Mouse (Mus musculus): ENCODE measurements at regions not wholly inside any gene's neighbourhood (a gene's known extent, or its start where the extent isn't known, plus 50 kb on each side); places are given as distances from the start of the nearest gene placed in this dataset.
A peak's percentile ranks its signal among the peaks of the same experiment; 100 is the strongest.

GRCm38 (mm10) chr4:135011365-135011764, 80.7 kb downstream of the Syf2 start:
- WGBS (ENCODE audit: insufficient replicate concordance), result 65% methylated on average over 6 of the region's 6 CpGs
- H3K4me2 ChIP-seq (ENCODE audit: low read depth), result no peak overlapping the region
- no peak overlapping the region for H3K9ac ChIP-seq (replicated peaks)
- ATAC-seq (ENCODE audit: insufficient read depth), result no peak
- H3K27ac ChIP-seq, result no peak overlapping the region
- no peak for DNase-seq (ENCODE audit: low read depth in 3 of 3, low spot score in 3 of 3)
- H3K4me3 ChIP-seq (ENCODE audit: insufficient read depth in 1 of 2, low read depth in 2 of 2, low read length in 2 of 2), result no peak overlapping the region
- no peaks in the 10 kb centered on the region for H3K4me1 ChIP-seq (replicated peaks; ENCODE audit: control insufficient read depth in 2 of 2, insufficient read depth in 2 of 2, low read length in 1 of 2)
- H3K36me3 ChIP-seq (replicated peaks; ENCODE audit: control insufficient read depth, insufficient read depth, low read depth), result no peaks in the 10 kb centered on the region
- H3K9me3 ChIP-seq (ENCODE audit: control insufficient read depth, low read length), result no peaks in the 10 kb centered on the region
- no peaks in the 10 kb centered on the region for H3K27me3 ChIP-seq (ENCODE audit: control insufficient read depth, insufficient read depth, low read length)
- TF ChIP-seq CTCF (IDR thresholded peaks at IDR 0.05; ENCODE audit: low read depth) (peak; percentile 61), EP300 (IDR thresholded peaks at IDR 0.05; ENCODE audit: low read depth) (no peak)

DNA sequence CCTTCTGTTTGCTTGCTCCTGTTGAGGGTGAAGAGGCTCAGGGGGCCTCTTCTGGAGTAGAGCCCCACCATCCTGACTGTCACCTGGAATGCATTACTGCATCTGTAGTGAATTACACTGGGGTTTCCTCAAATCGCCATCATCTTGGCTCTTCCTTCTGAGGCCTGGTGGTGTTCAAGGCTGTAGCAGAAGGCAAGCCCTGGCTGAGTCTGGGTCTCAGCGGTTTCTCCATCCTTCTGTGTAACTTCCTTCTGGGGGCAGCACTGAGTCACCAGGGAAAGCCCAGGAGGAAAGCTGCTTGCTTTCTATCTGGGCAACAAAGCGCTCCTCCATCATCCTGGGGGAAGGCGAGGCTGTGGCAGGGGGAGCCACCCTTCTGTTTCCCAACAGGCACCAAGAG, 82.2 kb downstream of the Syf2 start:
- ATAC-seq (ENCODE audit: insufficient read depth), result no peak
- 70% methylated on average over 4 of the region's 4 CpGs for WGBS (ENCODE audit: insufficient replicate concordance)

GRCm38 (mm10) chr4:135013932-135014331, 83.2 kb downstream of the Syf2 start:
- TF ChIP-seq EP300 (IDR thresholded peaks at IDR 0.05; ENCODE audit: low read depth) (no peak), CTCF (IDR thresholded peaks at IDR 0.05; ENCODE audit: low read depth) (peak; percentile 74)
- Histone ChIP-seq H3K4me3 (ENCODE audit: insufficient read depth in 1 of 2, low read depth in 2 of 2, low read length in 2 of 2) (no peak overlapping the region), H3K9me3 (ENCODE audit: control insufficient read depth, low read length) (no peaks in the 10 kb centered on the region), H3K27me3 (ENCODE audit: control insufficient read depth, insufficient read depth, low read length) (no peaks in the 10 kb centered on the region), H3K9ac (replicated peaks) (no peak overlapping the region), H3K27ac (no peak overlapping the region), H3K36me3 (replicated peaks; ENCODE audit: control insufficient read depth, insufficient read depth, low read depth) (no peaks in the 10 kb centered on the region), H3K4me2 (ENCODE audit: low read depth) (no peak overlapping the region), H3K4me1 (replicated peaks; ENCODE audit: control insufficient read depth in 2 of 2, insufficient read depth in 2 of 2, low read length in 1 of 2) (no peaks in the 10 kb centered on the region)
- ATAC-seq (ENCODE audit: insufficient read depth) (no peak), DNase-seq (ENCODE audit: low read depth in 3 of 3, low spot score in 3 of 3) (peak in 1 of 3 experiments; percentile 16)
- WGBS (ENCODE audit: insufficient replicate concordance), result 50% methylated on average over 2 of the region's 2 CpGs

More for the DNA sequence above, 82.2 kb downstream of the Syf2 start:
- DNase-seq (ENCODE audit: low read depth in 3 of 3, low spot score in 3 of 3), result no peak
- H3K27me3 ChIP-seq (ENCODE audit: control insufficient read depth, insufficient read depth, low read length), result no peaks in the 10 kb centered on the region
- no peaks in the 10 kb centered on the region for H3K4me1 ChIP-seq (replicated peaks; ENCODE audit: control insufficient read depth in 2 of 2, insufficient read depth in 2 of 2, low read length in 1 of 2)
- no peak overlapping the region for H3K4me3 ChIP-seq (ENCODE audit: insufficient read depth in 1 of 2, low read depth in 2 of 2, low read length in 2 of 2)
- no peak overlapping the region for H3K27ac ChIP-seq
- H3K9me3 ChIP-seq (ENCODE audit: control insufficient read depth, low read length), result no peaks in the 10 kb centered on the region
- no peaks in the 10 kb centered on the region for H3K36me3 ChIP-seq (replicated peaks; ENCODE audit: control insufficient read depth, insufficient read depth, low read depth)
- no peak overlapping the region for H3K9ac ChIP-seq (replicated peaks)
- TF ChIP-seq EP300 (IDR thresholded peaks at IDR 0.05; ENCODE audit: low read depth) (no peak), CTCF (IDR thresholded peaks at IDR 0.05; ENCODE audit: low read depth) (peak; percentile 49; the same call in 1 of the 2 replicates)
- H3K4me2 ChIP-seq (ENCODE audit: low read depth), result no peak overlapping the region

DNA sequence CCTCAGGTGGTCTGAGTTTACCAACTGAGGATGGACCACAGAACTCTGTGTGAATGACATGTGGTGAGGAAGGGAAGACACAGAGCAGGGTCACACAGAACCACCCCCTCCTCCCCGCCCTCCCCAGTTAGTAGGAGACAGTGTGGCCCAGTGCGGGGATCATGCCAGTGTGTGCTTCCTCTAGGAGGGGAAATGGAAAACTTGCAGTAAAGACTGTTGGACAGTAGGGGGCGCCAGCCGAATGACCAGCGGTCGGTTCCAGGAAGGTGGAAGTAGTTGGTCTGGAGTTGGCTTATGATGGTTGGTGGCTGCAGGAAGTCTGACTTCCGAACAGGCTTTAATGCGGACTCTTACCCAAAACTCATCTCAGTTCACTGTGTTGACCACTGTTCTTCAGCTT, 87.3 kb downstream of the Syf2 start:
- Histone ChIP-seq H3K4me2 (ENCODE audit: low read depth) (no peak overlapping the region), H3K9me3 (ENCODE audit: control insufficient read depth, low read length) (no peaks in the 10 kb centered on the region), H3K9ac (replicated peaks) (no peak overlapping the region), H3K27me3 (ENCODE audit: control insufficient read depth, insufficient read depth, low read length) (no peaks in the 10 kb centered on the region), H3K36me3 (replicated peaks; ENCODE audit: control insufficient read depth, insufficient read depth, low read depth) (no peaks in the 10 kb centered on the region), H3K4me1 (replicated peaks; ENCODE audit: control insufficient read depth in 2 of 2, insufficient read depth in 2 of 2, low read length in 1 of 2) (peaks cover 0 to 7% of the 10 kb centered on the region in 2 experiments; a peak in 1 of 4 replicates), H3K27ac (no peak overlapping the region), H3K4me3 (ENCODE audit: insufficient read depth in 1 of 2, low read depth in 2 of 2, low read length in 2 of 2) (no peak overlapping the region)
- TF ChIP-seq EP300 (IDR thresholded peaks at IDR 0.05; ENCODE audit: low read depth) (no peak), CTCF (IDR thresholded peaks at IDR 0.05; ENCODE audit: low read depth) (peak; percentile 94)
- 5% methylated on average over 8 of the region's 8 CpGs for WGBS (ENCODE audit: insufficient replicate concordance)
- DNase-seq (ENCODE audit: low read depth in 3 of 3, low spot score in 3 of 3), result peak; percentile 18 to 35 (median 33)
- peak; percentile 21; the same call in 1 of the 2 replicates for ATAC-seq (ENCODE audit: insufficient read depth)

DNA sequence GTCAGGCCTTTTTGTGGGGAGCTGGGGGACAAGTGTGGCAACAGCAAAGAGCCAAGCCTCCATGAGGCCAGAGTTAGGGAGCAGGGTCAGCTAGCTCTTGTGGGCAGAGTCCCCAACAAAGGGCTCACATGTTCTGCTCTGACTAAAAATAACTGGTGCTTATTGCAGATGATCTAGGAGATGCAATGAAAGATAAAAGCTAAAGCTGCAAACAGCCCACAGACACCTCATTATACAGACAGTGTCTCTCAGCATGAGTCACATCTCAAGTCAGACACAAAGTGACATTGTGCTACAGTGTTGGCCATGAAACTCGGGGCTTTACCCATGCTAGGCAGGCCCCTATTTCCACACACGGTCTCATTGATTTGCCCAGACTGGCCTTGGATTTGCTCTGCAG, 88.4 kb downstream of the Syf2 start:
- DNase-seq (ENCODE audit: low read depth in 3 of 3, low spot score in 3 of 3), result no peak
- Histone ChIP-seq H3K4me3 (ENCODE audit: insufficient read depth in 1 of 2, low read depth in 2 of 2, low read length in 2 of 2) (no peak overlapping the region), H3K4me2 (ENCODE audit: low read depth) (no peak overlapping the region), H3K27ac (no peak overlapping the region), H3K9ac (replicated peaks) (no peak overlapping the region), H3K36me3 (replicated peaks; ENCODE audit: control insufficient read depth, insufficient read depth, low read depth) (no peaks in the 10 kb centered on the region), H3K27me3 (ENCODE audit: control insufficient read depth, insufficient read depth, low read length) (no peaks in the 10 kb centered on the region), H3K4me1 (replicated peaks; ENCODE audit: control insufficient read depth in 2 of 2, insufficient read depth in 2 of 2, low read length in 1 of 2) (peaks cover 0 to 7% of the 10 kb centered on the region in 2 experiments; a peak in 1 of 4 replicates), H3K9me3 (ENCODE audit: control insufficient read depth, low read length) (no peaks in the 10 kb centered on the region)
- ATAC-seq (ENCODE audit: insufficient read depth), result no peak
- 46% methylated on average over 2 of the region's 2 CpGs for WGBS (ENCODE audit: insufficient replicate concordance)
- no peak for TF ChIP-seq EP300 (IDR thresholded peaks at IDR 0.05; ENCODE audit: low read depth)
- no peak for TF ChIP-seq CTCF (IDR thresholded peaks at IDR 0.05; ENCODE audit: low read depth)

Data from liver, embryonic 14.5 days (tissue).